Mouse (Mus musculus) bone marrow macrophage, adult 2 months (primary cell): ENCODE results near the gene Dhfr. TPM values are rescaled to one million over a fixed set of nuclear protein-coding genes. Genes with fewer than 3 reads are reported as not detected.

Source experiments
- H3K27ac ChIP-seq: 2 replicates; pipeline ENCODE4 v1.5.1; 2012; ENCODE audit warnings: low read depth, low read length; ENCODE audit not compliant: insufficient read depth
- H3K4me1 ChIP-seq: 2 replicates; pipeline ENCODE4 v1.6.1; 2012; ENCODE audit warnings: low read length; ENCODE audit not compliant: control insufficient read depth, insufficient read depth
- H3K4me3 ChIP-seq: 2 replicates; pipeline ENCODE4 v1.5.1; 2012; ENCODE audit warnings: mild to moderate bottlenecking, low read length, moderate library complexity; ENCODE audit not compliant: insufficient read depth
- CTCF ChIP-seq: IDR thresholded peaks from 2 replicates; pipeline ENCODE4 v1.5.1; 2012; ENCODE audit warnings: low read depth, mild to moderate bottlenecking, low read length, moderate library complexity
- POLR2A ChIP-seq: IDR thresholded peaks from 2 replicates; pipeline ENCODE4 v1.6.1; 2012; ENCODE audit warnings: mild to moderate bottlenecking, low read depth, low read length, borderline replicate concordance
- polyA plus RNA-seq: library from polyadenylated mRNA; stranded (reverse); fragments of >200 nt; gene quantifications from 2 replicates; pipeline ENCODE4 v1.2.4, GENCODE M21; 2012; ENCODE audit not compliant: missing spikeins, insufficient read depth, insufficient read length

Gene Dhfr
- polyA plus RNA-seq, 1 experiment, result 5.7 TPM

DNA sequence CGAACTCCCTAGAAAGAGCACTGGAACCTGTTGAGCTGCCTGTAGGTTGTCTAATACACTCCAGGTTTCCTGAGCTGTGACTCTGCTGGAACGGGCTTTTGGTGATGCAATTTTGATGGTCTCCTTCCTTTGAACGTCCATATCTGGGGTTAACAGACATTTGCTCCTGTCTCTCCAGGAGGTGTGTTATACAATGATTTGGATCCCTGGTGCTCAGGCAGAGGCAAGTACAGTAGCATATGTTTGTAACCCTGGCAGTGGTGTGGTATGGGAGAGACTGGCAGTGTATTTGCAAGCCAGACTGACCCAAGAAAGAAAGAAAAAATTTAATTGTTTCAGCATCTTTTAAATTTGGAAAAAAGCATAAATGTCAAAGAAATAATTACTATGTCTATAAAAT lies 32.8 kb downstream of the Dhfr start:
- TF ChIP-seq POLR2A, result no peak
- no peak for TF ChIP-seq CTCF
- no peak overlapping the region for H3K4me3 ChIP-seq
- no peaks in the 10 kb centered on the region for H3K4me1 ChIP-seq

DNA sequence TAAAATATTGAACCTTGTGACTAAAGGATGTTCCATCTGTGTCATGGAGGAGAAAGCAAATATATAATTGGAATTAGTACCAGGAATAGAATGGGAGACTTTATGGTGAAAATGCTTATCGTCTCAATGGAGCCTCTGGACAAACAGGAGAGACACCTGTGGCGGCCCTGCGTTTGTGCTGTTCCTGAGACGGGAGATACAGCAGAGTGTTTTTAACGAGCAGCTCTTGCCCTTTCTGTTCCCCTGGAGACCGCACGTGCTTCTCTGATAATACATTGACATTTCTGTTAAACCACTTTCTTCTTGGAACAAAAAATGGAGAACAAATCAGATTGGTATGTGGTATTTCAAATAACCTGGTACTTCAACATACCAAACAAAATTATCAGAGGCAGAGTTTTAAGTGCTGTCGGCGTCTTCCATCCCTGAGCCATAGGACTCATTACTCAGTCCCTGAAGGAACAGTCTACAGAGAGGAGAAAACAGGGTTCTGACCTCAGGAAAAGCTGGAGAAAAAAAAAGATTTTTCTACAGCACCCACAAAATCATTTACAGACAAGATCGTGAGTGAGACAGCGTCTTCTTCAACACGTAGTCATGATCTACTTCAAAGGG lies 38.6 kb downstream of the Dhfr start:
- no peak overlapping the region for H3K27ac ChIP-seq
- H3K4me1 ChIP-seq, result no peaks in the 10 kb centered on the region
- no peak overlapping the region for H3K4me3 ChIP-seq
- no peak for TF ChIP-seq CTCF
- TF ChIP-seq POLR2A, result no peak

More for the DNA sequence above, 32.8 kb downstream of the Dhfr start:
- no peak overlapping the region for H3K27ac ChIP-seq

DNA sequence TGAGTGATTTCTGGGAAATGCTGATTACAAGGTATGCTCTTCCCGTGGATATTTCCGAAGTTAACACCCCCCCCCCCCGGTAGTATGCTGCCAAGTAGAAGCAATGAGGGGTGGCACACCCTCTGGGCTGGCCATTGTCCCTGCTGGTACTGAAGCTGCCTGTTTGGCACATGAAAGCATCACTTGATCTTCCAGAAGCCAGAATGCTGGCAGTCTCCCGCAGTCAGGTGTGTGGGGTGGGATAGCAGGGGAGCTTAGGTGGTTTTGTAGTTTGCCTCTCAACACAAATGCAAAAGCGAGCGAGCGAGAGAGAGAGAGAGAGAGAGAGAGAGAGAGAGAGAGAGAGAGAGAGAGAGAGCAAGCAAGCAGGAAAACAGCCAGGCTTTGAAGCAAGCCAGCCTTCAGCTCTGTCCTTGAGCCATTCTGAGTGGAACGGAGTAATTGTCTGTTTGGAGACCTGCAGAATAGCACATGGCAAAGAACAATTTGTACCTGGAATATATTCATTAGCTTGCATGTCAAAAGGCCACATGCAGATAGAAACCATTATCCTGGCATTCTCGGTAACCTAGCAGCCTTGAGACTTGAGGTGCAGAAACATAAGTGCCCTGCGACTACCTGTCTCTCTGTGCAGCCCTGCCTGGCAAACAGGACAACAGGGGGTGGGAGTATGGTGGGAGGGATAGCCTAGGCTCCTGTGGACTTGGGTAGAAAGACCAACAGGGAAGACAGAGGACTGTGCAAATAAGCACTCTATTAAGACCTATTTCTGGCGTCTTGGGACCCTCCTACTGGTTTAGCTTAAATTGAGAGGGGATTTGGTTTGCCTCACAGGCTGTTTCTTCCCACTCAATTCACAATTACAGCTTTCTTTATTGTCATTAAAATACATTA lies 44.2 kb downstream of the Dhfr start:
- H3K4me3 ChIP-seq, result no peak overlapping the region
- TF ChIP-seq POLR2A, result no peak
- TF ChIP-seq CTCF, result no peak
- H3K27ac ChIP-seq, result no peak overlapping the region
- no peaks in the 10 kb centered on the region for H3K4me1 ChIP-seq

DNA sequence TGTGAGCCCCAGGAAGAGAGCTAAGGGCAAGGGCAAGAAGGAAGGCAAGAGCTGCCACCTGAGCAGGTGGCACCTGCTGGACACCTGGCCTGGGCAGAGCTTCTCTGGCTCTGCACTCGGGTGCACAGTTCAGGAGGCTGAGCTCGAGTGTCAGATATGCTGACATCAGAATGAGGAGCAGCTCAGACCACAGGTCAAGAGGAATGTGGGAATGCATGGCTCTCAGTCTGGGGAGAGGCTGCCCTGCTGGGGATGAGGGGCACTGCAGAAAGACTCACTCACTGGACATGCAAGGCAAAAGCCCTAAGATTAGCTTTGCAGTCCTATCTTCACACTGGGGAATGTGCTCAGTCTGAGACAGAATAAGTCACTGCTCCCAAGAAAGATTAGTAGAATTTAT lies 47.5 kb downstream of the Dhfr start:
- Histone ChIP-seq H3K4me3 (no peak overlapping the region), H3K27ac (no peak overlapping the region), H3K4me1 (no peaks in the 10 kb centered on the region)
- TF ChIP-seq CTCF (no peak), POLR2A (no peak)

DNA sequence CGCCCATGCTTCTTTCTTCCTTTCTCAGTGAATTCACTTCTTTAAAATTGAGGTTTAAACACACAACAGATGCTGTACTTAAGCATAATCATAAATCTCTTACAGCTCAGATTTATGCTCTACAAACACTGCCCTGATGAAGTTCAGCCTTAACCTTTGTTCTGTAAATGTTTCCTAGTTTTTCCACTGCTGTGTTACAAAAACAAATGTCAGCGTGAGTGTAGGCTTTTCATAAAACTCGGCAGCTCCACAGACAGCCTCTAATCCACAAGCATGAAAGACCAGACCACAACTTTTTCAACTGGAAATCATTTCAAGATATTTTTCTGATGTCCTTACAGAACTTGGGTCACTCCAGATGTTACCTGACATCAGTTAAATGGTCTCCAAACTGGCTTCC lies 49.0 kb downstream of the Dhfr start:
- TF ChIP-seq CTCF (no peak), POLR2A (no peak)
- Histone ChIP-seq H3K4me3 (no peak overlapping the region), H3K4me1 (no peaks in the 10 kb centered on the region), H3K27ac (no peak overlapping the region)

DNA sequence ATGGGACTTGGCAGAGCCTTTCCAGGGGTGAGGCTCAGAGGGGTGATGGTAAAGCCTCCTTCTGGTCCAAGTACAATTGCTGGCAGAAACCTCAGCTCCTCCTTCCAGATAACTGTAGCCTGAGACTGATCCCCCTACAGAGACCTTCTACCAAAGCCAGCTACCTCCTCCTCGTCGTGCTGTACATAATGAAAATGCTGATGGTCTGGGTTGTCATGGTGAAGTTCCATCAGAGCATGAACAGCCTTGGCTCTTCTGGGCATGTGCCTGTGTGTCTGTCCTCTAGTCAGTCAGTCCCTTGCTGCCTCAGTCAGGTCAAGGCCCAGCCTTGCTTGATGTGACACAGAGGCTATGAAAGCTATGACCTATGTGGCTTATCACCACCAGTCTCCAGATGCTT lies 56.0 kb downstream of the Dhfr start:
- Histone ChIP-seq H3K4me3 (no peak overlapping the region), H3K27ac (no peak overlapping the region), H3K4me1 (no peaks in the 10 kb centered on the region)
- TF ChIP-seq CTCF, result no peak
- TF ChIP-seq POLR2A, result no peak

DNA sequence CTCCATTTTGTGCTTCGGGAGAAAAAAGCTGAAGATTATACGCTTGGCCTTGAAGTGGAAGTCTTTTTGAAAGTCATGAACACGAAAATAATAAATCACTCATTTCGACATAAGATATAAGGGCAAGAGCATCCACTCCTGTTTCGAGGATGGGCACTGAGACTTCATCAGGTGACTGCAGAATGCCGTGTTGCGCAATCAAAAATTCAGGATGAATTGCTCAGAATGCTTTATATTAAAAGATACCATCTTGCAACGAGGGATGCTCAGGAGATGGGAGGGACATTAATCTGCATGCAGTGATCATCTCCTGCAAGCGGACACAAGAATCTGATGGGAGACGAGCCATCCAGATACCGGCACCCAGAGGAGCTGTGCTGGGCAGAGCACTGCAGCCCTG lies 65.1 kb downstream of the Dhfr start:
- TF ChIP-seq CTCF, result no peak
- TF ChIP-seq POLR2A, result no peak
- no peak overlapping the region for H3K27ac ChIP-seq
- no peaks in the 10 kb centered on the region for H3K4me1 ChIP-seq
- H3K4me3 ChIP-seq, result no peak overlapping the region

DNA sequence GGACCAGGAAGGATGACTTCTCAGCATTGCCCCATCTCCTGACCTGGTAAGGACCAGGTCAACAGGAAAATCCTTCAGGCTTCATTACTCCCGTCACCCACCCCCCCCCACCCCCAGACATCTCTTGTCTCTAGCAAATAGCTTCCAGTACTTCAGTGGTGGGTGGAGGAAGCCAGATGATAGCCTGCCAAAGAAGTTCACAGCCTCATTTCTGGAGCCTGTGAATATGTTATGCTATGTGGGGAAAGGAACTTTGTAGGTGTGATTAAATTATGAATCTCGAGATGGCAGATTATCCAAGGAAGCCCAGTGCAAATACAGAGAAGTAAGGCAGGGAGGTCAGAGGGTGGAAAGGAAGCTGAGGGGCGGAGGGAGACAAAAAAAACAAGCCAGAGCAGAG lies 69.2 kb downstream of the Dhfr start:
- H3K27ac ChIP-seq, result no peak overlapping the region
- no peak overlapping the region for H3K4me3 ChIP-seq
- TF ChIP-seq POLR2A (no peak), CTCF (no peak)
- no peaks in the 10 kb centered on the region for H3K4me1 ChIP-seq

DNA sequence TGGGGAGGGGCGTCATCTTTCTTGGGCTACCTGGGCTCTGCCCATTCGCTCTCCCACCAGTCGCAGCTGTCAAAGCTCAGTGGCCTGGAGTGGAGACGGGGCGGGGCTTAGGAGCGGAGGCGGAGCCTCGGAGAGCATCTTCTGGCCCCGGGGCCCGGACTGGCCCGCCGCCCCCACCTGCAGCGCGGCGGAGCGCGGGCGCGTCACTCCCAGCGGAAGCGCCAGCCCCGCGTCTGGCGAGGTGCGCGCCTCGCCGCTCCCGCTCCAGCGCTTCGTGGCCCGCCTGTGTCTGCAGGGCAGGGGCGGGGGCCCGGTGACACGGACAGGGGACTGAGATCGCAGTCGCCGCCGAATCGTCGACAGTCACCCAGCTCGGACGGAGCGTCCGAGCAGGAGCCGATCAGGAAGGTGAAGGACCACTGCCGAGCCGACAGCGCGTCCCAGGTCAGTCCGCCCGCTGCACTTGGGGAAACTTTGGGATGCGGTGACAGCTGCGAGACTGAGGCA lies 71.3 kb downstream of the Dhfr start, which contains the start of gene Ankrd34b:
Gene Ankrd34b, plus strand, starts transcription at position 139 of the 507 bp plus-strand sequence.
- no peak within 1 kb of the TSS for H3K27ac ChIP-seq
- H3K4me3 ChIP-seq, result peak within 1 kb of the TSS; percentile 39
- TF ChIP-seq CTCF, result no peak
- no peak for TF ChIP-seq POLR2A
- H3K4me1 ChIP-seq, result no peaks in the 10 kb centered on the region
